Mouse (Mus musculus): Measurements from ENCODE around the gene Sept4.

The Sept4 gene

DNA sequence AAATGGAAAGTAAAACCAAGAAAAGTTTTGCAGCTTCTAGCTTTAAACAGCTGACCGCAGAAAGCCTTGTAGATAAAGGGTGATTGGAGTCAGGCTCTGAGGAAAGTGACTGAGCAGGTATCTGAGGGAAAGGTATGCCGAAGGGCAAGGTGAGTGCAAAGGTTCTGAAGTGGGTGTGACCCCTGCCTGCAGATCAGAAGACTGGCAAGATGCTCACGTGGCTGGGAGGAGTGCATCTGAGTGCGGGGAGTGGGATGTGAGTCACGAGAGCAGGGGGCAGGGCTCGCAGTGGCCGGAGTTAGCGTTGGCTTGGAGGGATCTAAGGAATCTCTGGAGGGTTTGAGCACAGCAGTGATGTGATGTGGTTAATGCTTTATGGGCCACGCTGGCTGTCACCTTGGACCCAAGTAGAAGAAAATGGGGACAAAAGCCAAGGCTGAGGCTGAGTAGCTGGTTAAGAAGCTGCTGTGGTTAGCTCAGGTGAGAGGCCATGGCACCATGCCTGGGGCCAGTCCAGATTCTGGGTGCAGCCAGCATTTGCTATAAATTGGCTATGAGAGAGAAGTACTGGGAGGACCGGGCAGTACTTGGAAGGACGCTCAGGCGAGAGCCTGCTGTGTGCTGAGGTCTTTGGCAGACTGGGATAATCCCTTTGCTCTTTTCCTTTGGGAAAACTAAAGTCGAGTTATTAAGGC lies 30.8 kb downstream of the Sept4 start:
- DNase-seq (ENCODE audit: extremely low spot score, low spot score), result no peak

DNA sequence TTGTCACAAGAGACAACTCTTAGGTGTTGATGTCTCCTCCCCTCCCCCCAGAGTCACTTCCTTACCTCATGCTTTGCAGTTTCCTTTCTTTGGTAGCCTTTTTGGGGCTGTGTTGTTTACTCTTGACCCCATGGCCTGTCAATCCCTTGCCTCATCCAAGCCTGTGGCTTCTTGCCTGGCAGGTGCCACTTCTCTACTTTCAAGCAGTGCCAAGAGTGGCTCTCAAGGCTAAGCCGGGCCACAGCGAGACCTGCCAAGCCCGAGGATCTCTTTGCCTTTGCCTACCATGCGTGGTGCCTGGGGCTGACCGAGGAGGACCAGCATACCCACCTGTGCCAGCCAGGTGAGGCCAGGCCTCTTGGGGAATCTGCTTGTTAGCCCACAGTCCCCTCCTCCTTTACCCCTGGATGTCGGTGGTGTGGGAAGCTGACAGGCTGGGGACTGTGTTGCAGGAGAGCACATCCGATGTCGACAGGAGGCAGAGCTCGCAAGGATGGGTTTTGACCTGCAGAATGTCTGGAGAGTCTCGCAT lies 31.7 kb downstream of the Sept4 start:
- no peak for DNase-seq (ENCODE audit: extremely low spot score, low spot score)

DNA sequence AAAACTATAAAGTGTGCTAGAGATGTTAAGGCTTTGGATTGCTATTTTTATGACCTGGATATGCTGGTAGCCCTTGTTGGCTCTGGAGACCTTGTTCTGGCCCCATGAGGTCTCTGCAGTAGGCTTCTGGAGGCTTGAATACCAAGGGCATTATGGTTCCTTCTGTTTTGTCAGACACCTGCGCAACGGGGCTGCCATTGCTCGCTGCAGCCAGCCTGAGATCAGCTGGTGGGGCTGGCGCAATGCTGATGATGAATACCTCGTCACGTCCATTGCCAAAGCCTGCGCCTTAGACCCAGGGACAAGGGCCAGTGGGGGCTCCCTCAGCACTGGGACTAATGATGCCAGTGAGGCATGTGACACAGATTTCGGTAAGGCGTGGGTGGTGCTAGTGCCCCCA lies 33.5 kb downstream of the Sept4 start:
- DNase-seq (ENCODE audit: extremely low spot score, low spot score), result no peak

DNA sequence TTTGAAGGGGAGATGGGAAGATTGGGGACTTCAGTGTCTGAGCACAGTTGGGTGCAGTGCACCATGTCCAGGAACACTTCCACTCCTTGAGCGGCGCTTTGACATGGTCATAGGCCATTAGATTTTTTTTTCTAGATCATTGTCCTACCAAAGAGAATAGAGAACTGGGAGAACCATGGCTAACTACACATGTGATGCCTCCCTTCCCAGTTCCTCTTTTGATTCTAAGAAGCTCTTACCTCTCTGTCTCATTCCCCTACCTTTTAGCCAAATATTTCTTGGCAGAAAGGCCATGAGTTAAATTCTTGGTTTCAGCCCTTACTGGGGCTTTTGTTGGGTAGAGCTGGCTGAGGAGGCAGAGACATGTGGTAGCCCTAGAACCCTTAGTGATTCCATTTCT lies 34.9 kb downstream of the Sept4 start:
- DNase-seq (ENCODE audit: extremely low spot score, low spot score), result no peak

DNA sequence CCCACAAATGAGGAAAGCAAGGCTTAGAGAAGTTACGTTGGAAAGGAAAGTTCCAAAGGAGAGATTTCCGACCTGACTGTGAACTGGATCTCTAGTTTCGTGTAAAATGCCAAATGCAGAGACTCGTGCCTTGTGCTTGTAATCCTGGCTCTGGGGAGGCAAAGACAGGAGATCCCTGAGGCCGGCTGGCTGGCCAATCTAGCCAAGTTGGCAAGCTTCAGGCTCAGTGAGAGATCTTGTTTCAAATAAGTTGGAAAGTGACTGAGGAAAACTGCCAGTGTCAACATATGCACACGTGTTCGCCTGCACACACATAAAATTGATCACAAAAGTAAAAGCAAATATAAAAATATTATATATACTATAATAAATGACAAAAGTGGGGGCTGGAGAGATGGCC lies 40.6 kb downstream of the Sept4 start:
- no peak for DNase-seq (ENCODE audit: extremely low spot score, low spot score)

DNA sequence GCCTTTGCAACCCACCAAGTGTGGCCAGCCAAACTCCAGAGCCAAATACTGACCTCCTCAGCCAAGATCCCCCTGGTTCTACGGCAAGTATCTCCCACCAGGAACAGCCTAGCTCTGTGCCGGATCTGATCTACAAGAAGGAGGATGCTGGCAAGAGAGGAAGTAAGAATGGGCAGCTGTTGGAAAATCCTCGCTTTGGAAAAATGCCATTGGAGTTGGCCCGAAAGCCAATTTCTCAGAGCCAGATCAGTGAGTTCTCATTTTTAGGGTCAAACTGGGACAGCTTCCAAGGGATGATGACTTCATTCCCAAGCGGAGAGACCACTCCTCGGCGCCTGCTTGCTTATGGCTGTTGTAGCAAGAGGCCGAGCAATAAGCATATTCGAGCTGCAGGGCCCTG lies 42.8 kb downstream of the Sept4 start:
- no peak for DNase-seq (ENCODE audit: extremely low spot score, low spot score)

DNA sequence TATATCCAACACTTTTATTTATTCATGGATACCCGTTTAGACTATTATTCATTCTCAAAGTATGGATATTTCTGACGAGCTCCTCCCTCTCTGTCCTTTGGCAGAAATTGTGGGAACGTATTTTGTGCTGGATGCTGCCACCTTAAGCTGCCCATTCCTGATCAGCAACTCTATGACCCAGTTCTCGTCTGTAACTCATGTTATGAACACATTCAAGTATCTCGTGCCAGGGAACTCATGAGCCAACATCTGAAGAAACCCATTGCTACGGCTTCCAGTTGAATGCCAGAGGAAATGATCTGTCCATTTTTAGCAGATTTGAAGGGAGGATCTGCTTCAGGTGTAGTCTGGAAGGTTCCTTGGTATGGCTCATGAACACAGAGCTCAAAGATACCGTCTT lies 45.3 kb downstream of the Sept4 start:
- DNase-seq (ENCODE audit: extremely low spot score, low spot score), result no peak

DNA sequence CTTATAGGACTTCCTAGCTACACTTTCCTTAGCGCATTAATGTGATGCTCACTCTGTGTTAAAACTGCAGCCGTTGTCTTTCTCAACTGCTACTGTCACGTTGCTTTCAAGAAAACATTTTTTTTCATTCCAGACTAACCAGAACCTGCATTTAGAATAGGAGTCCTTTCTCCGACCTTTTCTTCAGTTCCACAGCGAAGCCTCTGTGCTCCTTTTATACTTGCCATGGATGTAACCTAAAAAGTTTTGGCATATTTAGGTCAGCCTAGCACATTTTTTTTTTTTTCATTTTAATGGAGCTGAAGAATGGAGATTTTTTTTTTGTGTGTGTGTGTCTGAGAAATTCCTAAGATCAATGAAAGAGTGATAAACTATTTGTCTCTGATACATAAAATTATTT lies 46.8 kb downstream of the Sept4 start:
- no peak for DNase-seq (ENCODE audit: extremely low spot score, low spot score)

DNA sequence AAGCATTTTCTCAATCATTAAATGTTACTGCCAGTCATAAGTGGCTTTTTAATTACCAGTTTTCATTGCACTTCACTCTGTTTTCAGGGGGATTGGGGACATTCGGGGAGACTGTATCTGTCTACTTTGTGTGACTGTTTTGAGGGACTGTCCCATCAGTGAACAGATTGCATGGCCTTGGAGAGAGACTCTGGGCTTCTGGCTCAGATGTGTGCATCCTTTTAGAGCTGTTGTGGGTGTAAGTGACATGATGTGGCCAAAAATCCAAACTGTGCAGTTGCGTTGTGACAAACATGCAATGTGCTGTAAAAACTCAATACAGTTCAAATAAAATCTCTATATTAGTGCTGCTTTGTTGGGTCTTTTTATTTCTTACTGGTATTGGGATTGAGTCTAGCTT lies 47.2 kb downstream of the Sept4 start:
- no peak for DNase-seq (ENCODE audit: extremely low spot score, low spot score)

DNA sequence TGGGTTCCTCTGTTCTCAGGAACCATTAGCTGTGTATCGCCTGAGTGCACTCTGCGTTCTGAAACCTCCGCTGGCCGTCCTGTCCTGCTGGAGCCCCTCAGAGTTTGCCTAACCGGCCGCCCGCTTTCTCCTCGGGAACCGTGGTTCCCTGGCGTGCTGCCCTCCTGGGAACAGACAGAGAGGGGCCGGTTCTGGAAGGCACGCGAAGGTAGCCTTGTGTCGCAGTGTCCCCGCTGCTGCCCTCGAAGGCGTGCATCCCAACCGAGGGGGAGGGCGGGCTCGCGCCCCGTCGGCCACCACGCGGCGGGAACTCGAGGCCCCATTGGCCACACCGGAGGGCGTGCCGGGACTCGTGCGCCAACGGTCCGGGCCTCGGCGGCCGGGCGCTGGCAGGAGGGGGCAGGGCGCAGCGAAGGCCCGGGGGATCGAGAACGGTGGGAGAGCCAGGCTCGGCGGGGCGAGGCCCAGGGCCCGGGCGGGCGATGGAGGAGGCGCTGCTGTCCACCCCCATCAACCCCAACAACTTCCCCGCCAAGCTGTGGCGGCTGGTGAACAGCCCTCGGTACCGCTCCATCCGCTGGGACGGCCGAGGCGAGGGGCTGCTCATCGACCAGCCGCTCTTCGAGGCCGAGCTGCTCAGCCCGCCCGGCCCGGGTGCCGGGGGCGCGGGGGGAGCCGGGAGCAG lies 48.2 kb downstream of the Sept4 start, which contains the start of gene Hsf5:
TSS of gene Hsf5 (plus strand) at position 375 of the 685 bp plus-strand sequence.
- no peak for DNase-seq (ENCODE audit: extremely low spot score, low spot score)

DNA sequence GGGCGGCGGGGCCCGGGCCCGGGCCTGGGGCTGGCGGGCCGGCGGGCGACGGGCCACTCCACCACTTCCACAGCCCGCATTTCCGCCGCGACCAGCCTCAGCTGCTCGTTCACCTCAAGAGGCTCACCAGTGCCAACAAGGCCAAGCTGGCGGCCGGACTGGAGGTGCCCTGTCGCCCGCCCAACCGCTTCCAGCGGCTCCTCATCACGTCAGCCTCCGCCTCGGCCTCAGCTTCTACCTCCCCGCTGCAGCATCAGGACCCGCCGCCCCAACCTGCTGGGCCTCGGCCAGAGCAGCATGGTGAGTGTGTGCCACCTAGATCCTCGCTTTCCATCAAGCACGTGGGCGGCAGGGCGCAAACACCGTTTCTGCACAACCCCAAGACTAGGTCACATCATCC lies 48.9 kb downstream of the Sept4 start:
- DNase-seq (ENCODE audit: extremely low spot score, low spot score), result no peak

DNA sequence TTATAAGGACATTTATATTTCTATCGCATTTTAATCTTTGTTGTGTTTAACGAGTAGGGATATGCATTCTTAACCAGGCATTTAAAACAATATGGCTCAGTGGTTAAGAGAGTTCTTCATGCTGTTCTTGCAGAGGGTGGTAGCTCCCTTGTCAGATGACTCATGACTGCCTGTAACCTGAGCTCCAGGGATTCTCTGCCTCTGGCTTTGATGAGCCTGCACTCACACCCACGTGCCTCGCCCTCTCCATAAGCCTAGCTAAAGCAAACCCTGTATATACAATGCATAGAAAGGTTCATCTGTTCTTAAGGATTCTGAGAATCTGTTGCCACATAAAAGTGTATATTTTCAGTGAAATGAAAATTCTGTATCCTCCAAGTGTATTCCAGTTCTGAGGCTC lies 54.5 kb downstream of the Sept4 start:
- DNase-seq (ENCODE audit: extremely low spot score, low spot score), result no peak

DNA sequence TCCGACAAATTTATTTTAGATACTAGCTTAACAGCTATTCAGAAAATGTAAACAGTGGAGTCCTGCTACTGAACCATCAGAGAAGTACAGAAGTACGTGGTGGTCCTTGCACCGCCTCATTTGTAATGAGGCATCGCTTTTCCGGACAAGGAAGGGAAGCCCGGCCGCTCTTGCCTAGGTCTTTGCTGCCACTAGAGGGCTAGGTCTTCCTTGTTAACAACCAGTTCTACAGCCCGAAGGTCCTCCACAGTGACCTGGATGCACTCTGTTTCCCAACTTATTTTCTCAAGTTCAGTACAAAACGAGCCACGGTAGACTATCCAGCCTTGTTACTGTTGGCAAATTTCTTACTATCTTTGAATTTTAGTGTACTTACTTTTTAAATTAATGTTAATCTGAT lies 61.2 kb downstream of the Sept4 start:
- peak; percentile 33 for DNase-seq (ENCODE audit: extremely low spot score, low spot score)

DNA sequence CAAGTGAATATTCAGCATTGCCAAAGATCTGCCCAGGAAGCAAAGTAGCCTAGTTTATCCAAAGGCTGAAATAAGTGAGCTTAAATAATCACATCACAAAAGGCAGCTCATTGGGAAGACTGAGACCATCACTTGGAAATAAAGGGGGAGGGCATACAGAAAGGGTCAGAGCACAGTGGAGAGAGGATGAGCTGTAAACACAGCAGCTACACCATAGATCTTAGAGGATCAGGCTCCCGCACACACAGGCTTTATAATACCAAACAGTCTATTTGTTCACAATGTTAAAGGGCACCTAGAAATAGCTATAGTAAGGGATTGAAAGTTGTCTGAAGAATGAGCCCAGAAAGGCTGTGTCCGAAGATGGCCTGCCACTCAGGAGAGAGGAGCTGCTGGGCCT lies 70.1 kb downstream of the Sept4 start:
- no peak for DNase-seq (ENCODE audit: extremely low spot score, low spot score)

DNA sequence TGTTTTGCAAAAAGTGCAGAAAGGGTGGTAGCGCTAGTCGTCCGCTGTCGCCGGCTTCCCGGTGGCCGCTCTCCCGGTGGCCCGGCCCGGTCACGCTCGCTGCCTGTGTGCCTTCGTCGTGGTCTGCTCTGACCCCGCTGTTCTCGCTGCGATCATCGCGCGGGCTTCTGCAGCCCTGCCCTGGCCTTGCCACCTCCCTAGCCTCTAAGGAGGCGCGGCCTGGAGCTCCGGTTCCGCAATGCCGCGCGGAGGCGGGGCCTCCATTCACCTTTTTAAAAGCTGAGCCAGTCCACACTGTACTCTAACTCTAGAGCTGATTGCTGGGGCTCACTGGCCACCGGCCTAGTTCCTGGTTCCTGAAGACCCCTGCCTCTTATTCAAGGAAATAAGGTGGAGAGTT lies 70.5 kb downstream of the Sept4 start:
- peak; percentile 67 for DNase-seq (ENCODE audit: extremely low spot score, low spot score)
